Mouse (Mus musculus): ENCODE measurements around the gene Pms2.

DNA sequence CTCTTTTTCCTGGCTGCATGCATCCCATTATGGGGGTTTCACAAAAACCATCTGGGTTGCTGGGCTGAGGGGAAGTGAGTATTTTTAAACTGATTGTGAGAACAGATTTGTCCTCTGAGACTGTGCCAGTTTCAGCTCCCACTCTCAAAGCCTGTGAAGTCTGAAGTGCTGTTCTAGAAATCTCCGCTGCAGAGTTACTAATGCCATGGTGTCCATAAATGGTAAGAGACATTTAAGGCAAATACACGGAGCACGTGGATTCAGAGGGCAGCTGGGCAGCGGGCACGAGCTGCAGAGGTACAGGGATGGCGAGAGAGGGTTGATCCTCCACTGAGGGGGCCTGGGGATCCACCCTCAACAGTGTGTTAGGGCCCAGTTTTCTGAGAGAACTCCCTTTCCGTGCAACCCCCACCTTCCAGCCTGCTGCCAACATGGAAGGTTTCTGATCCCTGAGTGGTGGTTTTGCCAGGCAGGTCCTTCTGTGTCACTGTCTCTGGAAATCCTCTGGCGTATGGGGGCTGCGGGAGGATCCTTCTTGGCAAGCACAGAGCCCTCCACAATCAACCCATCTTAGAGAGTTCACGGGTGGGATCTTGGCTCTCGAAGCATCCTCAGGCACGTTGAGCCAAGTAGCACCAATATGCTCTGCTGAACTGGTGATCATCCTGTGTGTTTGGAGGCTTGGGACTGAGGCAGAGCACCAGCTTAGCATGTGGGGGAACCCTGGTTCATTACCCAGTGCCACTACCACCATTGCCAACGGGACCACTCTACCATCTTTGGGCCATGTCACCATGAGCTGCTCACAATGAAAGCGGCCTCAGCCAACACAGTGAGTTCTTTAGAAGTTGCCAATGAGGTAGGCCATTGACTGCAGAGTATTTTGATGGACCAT lies 33.7 kb downstream of the Pms2 start:
- TF ChIP-seq CTCF (IDR thresholded peaks at IDR 0.05; ENCODE audit: borderline replicate concordance, extremely low read depth, insufficient read depth, insufficient read length) (no peak), POLR2A (IDR thresholded peaks at IDR 0.05; ENCODE audit: borderline replicate concordance, extremely low read depth, insufficient read depth, insufficient read length, poor library complexity, severe bottlenecking) (no peak)

Data from brain, embryonic 14.5 days (tissue).